Mouse (Mus musculus) thymus, postnatal 10 days (tissue): ENCODE data around the gene Mia2.
A peak's percentile ranks its signal among the peaks of the same experiment; 100 is the strongest.

ENCODE experiments used
- DNase-seq, 2 experiments: peaks; one replicate each; pipeline ENCODE4 v3.0.0; 2021; ENCODE audit warnings: low spot score in 2 of 2

The Mia2 gene

DNA sequence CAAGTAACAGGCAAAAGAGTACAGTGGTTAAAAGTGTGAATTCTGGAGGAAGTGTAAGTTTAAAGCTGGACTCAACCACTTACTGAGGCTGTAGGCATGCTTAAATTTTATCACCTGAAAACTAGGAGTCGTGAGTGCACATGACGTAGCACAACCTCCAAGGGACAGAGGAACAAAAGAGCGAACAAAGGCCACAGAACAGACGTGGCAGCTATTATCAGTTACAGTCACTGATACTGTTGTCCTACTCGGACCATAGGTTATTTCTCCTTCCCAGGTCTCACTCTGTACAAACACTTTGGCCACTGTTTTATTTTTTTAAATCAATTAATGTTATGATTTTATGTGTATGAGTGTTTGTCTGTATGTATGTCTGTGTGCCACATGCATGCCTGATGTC is 9.2 kb downstream of the Mia2 start:
- no peak for DNase-seq

DNA sequence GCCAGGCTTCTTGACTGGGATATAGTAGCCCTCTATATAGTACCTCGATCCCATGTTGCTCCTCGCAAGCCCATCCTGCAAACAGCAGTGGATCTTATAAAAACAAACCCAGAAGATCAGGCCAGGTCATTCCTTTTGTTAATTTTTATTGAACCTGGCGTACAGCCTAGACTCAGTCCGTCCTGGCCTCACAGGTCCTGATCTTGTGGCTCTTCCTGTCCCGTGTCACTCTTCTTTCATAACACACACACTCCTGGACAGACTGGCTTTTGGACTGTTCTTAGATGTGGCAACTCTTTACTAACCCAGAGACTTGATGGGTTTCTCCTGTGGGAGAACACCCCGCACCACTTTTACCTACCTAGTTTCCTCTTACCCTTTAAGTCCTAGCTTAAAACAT is 10.3 kb downstream of the Mia2 start:
- DNase-seq = no peak

GRCm38 (mm10) chr12:59106491-59106890 is 10.9 kb downstream of the Mia2 start:
- no peak for DNase-seq

- DNase-seq = no peak
Measured at GRCm38 (mm10) chr12:59107926-59108325, 12.3 kb downstream of the Mia2 start.

- no peak for DNase-seq
Measured at GRCm38 (mm10) chr12:59117184-59117583, 21.6 kb downstream of the Mia2 start.

DNA sequence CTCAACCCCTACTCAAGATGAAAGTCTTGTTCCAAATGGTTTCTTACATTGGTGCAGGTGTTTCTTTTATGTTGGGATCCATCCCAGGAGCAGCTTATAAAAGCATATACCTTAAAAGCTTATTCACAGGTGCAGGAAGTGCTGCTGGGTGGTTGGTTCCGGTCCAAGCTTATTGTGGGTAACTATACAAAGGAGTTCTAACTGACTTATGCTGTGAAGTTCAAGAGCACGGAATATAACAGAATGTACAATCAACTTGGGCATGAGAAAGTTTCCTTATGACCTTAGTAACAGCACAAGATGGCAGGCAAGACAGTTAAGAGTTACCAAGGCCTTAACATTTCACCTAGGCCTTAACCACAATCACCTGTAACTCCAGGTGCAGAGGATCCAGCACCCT is 29.8 kb downstream of the Mia2 start:
- no peak for DNase-seq

GRCm38 (mm10) chr12:59128501-59128900 is 32.9 kb downstream of the Mia2 start:
- DNase-seq = no peak

DNA sequence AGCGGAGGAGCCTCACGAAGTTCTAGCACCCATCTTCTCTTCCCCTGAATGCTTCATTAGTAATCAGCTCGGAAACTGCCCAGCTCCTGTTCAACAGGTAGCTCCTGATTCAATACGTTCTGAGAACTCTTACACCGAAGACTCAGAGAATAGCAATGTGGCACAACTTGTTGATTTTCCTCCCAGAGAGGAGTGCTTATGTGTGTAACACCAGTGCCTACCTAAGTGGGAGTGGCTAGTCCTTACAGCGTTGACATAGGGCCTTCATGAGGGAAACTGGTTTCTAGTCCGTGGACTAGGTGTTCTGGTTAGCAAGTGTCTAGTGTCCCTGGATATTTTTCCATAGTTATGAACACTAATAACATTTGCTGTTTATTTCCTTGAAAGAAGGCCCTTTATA is 33.4 kb downstream of the Mia2 start:
- DNase-seq = no peak

DNA sequence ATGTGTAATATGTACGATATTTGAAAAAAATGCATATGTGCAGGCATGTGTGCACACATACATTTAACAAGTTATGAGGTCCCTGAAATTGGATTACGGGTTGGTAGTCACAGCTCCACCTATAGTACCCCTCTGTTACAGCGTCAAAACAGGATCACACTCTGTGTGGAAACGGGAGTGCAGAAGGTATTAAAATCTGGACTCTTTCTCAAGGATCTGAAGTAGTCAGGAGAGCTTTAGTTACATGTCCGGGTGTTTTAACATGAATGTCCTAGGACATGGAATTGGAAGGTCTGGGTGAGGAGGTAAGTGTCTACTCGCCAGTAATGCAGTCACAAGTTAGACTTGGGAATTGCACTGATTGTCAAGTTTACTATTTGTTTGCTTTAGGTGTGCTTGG is 34.0 kb downstream of the Mia2 start:
- DNase-seq = no peak

- DNase-seq = no peak
Measured at GRCm38 (mm10) chr12:59130249-59130648, 34.6 kb downstream of the Mia2 start.

GRCm38 (mm10) chr12:59130651-59131577 is 35.3 kb downstream of the Mia2 start:
- peak; percentile 87 to 93 for DNase-seq

- DNase-seq = no peak
Measured at GRCm38 (mm10) chr12:59131578-59131946, 36.0 kb downstream of the Mia2 start.

- no peak for DNase-seq
Measured at GRCm38 (mm10) chr12:59132462-59132861, 36.9 kb downstream of the Mia2 start.

GRCm38 (mm10) chr12:59132940-59133339 is 37.3 kb downstream of the Mia2 start:
- DNase-seq = no peak

GRCm38 (mm10) chr12:59133437-59133999 is 37.9 kb downstream of the Mia2 start:
- no peak for DNase-seq

DNA sequence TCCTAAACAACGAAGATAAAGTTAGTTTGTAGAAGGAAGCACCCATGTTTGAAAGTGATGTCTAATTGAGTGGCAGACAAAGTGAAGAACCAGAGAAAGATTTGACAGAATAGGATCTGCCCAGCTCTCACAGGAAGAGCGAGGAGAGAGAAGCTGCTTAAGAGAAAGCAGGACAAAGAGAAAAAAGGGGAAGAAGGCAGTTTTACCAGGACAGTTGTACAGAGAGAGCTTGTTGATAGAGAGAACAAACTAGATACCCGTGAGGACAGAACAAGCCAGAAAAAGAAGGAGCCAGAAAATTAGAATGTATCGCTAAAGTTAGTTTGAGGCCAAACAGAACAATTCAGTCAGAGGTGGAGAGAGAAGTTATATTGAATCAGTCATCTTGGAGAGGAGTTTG is 39.5 kb downstream of the Mia2 start:
- DNase-seq = no peak

DNA sequence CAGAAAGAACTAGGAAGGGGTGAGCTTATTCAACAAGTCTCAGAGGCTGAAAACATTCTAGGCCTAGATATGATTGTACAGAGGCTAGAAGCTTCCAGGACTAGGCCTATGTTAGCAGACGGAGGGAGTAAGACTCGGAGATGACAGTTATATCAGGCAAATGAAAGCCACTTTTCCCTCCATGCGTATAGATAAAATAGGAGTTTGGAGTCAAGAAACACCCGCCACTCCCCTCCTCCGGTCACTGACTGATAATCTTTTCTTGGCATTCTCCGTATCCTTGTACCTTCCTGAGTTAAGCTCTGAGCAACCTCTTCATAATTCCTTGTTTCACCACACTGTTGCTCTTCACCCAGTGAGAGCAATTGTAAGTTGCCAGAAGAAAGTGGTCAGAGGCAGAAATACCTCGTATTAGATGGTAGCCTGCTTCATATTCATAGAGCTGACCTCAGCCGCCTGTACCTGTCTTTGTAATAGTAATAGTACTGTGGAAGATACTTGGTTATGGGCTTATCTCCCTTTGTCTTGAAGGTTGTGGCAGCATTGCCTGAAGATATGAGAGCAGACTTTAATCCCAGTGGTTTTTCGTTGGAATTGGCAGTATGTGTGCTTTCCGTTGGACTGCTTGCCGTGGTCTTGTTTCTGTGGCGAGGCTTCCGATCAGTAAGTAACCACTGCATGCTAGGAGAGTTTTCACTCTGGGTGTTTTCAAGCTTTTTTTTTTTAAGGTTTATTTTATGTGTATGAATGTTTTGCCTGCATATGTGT is 40.1 kb downstream of the Mia2 start:
- DNase-seq = no peak

GRCm38 (mm10) chr12:59137031-59137430 is 41.4 kb downstream of the Mia2 start:
- no peak for DNase-seq

GRCm38 (mm10) chr12:59139372-59139771 is 43.8 kb downstream of the Mia2 start:
- DNase-seq = no peak

GRCm38 (mm10) chr12:59145130-59145529 is 49.5 kb downstream of the Mia2 start:
- no peak for DNase-seq

GRCm38 (mm10) chr12:59149691-59150090 is 54.1 kb downstream of the Mia2 start:
- DNase-seq = no peak

GRCm38 (mm10) chr12:59161091-59161490 is 65.5 kb downstream of the Mia2 start:
- no peak for DNase-seq

DNA sequence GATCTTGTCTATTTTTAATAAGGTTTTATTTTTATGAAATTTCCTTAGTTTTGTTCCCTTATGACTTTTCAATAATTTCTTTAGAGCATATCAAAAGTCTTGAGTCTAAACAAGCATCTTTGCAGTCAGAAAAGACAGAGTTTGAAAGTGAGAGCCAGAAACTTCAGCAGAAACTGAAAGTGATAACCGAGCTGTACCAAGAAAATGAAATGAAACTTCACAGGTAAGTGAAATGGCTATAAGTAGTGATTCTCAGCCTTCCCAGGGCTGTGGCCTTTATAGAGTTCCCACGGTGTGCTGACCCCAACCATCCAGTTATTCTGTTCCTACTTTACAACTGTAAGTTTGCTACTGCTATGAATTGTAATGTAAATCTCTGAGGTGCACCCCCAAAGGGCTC is 67.2 kb downstream of the Mia2 start:
- DNase-seq = no peak
